Mouse (Mus musculus) forebrain, postnatal 0 days (tissue): ENCODE data around the gene AB124611. TPM values are rescaled to one million over a fixed set of nuclear protein-coding genes. Genes with fewer than 3 reads are reported as not detected.

Experiments used
- ATAC-seq: fragments of 200-750 bp; cut with Nextera tagmentation; 2 replicates; pipeline ENCODE4 v1.8.0; 2017; ENCODE audit warnings: mild to moderate bottlenecking, moderate library complexity
- DNase-seq: peaks from one replicate; pipeline ENCODE4 v3.0.0-alpha.2; 2015
- H3K27ac ChIP-seq: fragments of 300-500 bp; sonication (generic); 2 replicates; pipeline ENCODE4 v1.5.1; 2014; ENCODE audit warnings: low read depth, mild to moderate bottlenecking, antibody characterized with exemption, low read length, moderate library complexity, mixed read lengths
- H3K27me3 ChIP-seq: fragments of 300-500 bp; sonication (generic); 2 replicates; pipeline ENCODE4 v1.6.1; 2014; ENCODE audit warnings: mild to moderate bottlenecking, low read length, mixed read lengths; ENCODE audit not compliant: insufficient read depth
- H3K36me3 ChIP-seq: fragments of 300-500 bp; sonication (generic); 2 replicates; pipeline ENCODE4 v1.6.1; 2014; ENCODE audit warnings: mild to moderate bottlenecking, moderate library complexity; ENCODE audit not compliant: insufficient read depth
- H3K4me1 ChIP-seq: fragments of 300-500 bp; sonication (generic); 2 replicates; pipeline ENCODE4 v1.6.1; 2014; ENCODE audit warnings: antibody characterized with exemption; ENCODE audit not compliant: insufficient read depth
- H3K4me2 ChIP-seq: fragments of 300-500 bp; sonication (generic); 2 replicates; pipeline ENCODE4 v1.6.1; 2014; ENCODE audit warnings: low read depth, mild to moderate bottlenecking, moderate library complexity
- H3K4me3 ChIP-seq: fragments of 300-500 bp; sonication (generic); 2 replicates; pipeline ENCODE4 v1.5.1; 2014; ENCODE audit warnings: low read depth, low read length, mixed read lengths
- H3K9ac ChIP-seq: fragments of 300-500 bp; sonication (generic); 2 replicates; pipeline ENCODE4 v1.6.1; 2014; ENCODE audit warnings: mild to moderate bottlenecking
- H3K9me3 ChIP-seq: fragments of 300-500 bp; sonication (generic); 2 replicates; pipeline ENCODE4 v1.6.1; 2016; ENCODE audit warnings: low read length
- CTCF ChIP-seq: sonication (generic); IDR thresholded peaks from 2 replicates; pipeline ENCODE4 v1.5.1; 2016; ENCODE audit warnings: antibody characterized with exemption, control low read depth, low read depth
- WGBS: fragments of 180-500 bp; shearing (Covaris S2); extraction: QIAGEN DNeasy Blood & Tissue Kit; methylation state at CpG from one replicate; pipeline ENCODE4 v1.1.7; 2014; 5-methylcytosine and 5-hydroxymethylcytosine counted together
- microRNA-seq, 2 experiments: library from miRNA; unstranded; fragments of <30 nt; microRNA quantifications; one replicate each; pipeline ENCODE4; 2016
- polyA plus RNA-seq: library from polyadenylated mRNA; unstranded; fragments of >200 nt; fragmentation: Nextera tagmentation; extraction: Ambion mirVana; gene quantifications from 2 replicates; pipeline ENCODE4 v1.2.1, GENCODE M21; 2015
- total RNA-seq: library from RNA; depleted of rRNA; stranded (reverse); fragments of >200 nt; gene quantifications from 2 replicates; pipeline ENCODE4 v1.2.3, GENCODE M21; 2014; rRNA removed

Gene AB124611
- total and polyA plus RNA-seq, 2 experiments from 2014 or later, result 0.14 to 0.98 TPM

GRCm38 (mm10) chr9:21594838-21595237 lies 68.9 kb downstream of the AB124611 start:
- no peaks in the 10 kb centered on the region for H3K9me3 ChIP-seq
- no peak overlapping the region for H3K4me2 ChIP-seq
- H3K4me1 ChIP-seq, result peaks cover 23% of the 10 kb centered on the region
- H3K4me3 ChIP-seq, result no peak overlapping the region
- DNase-seq, result no peak
- no peak overlapping the region for H3K27ac ChIP-seq
- H3K27me3 ChIP-seq, result no peaks in the 10 kb centered on the region
- H3K36me3 ChIP-seq, result peaks cover 11% of the 10 kb centered on the region
- TF ChIP-seq CTCF, result no peak
- no peak for ATAC-seq
- H3K9ac ChIP-seq, result no peak overlapping the region
- WGBS, result 91% methylated on average over 2 of the region's 2 CpGs

Small RNA genes within 50 kb of the gene (microRNA-seq; reads per million reads assigned to microRNA genes)
- 0 to 0.39 reads per million in 2 experiments for gene Mir199a-1

Other genes with a start within 250 kb of the AB124611 start
- gene Kri1, start 238.2 kb upstream of the AB124611 start, total RNA-seq, result 27.6 and 28.1 TPM in 2 replicates
- gene Kri1, start 238.2 kb upstream of the AB124611 start, polyA plus RNA-seq, result 7.1 and 11.9 TPM in 2 replicates
- 65.1 and 69.4 TPM in 2 replicates for gene Cdkn2d, start 234.8 kb upstream of the AB124611 start, total RNA-seq
- gene Cdkn2d, start 234.8 kb upstream of the AB124611 start, polyA plus RNA-seq, result 104 and 118 TPM in 2 replicates
- 2.6 and 4.2 TPM in 2 replicates for gene Ap1m2, start 213.8 kb upstream of the AB124611 start, total RNA-seq
- gene Ap1m2, start 213.8 kb upstream of the AB124611 start, polyA plus RNA-seq, result 2.4 and 2.9 TPM in 2 replicates
- gene Slc44a2, start 205.5 kb upstream of the AB124611 start, total RNA-seq, result 55.2 and 63.1 TPM in 2 replicates
- gene Slc44a2, start 205.5 kb upstream of the AB124611 start, polyA plus RNA-seq, result 40.8 and 48.9 TPM in 2 replicates
- 114 and 135 TPM in 2 replicates for gene Ilf3, start 158.3 kb upstream of the AB124611 start, total RNA-seq
- 191 and 214 TPM in 2 replicates for gene Ilf3, start 158.3 kb upstream of the AB124611 start, polyA plus RNA-seq
- 37.7 and 51.7 TPM in 2 replicates for gene Qtrt1, start 114.3 kb upstream of the AB124611 start, total RNA-seq
- gene Qtrt1, start 114.3 kb upstream of the AB124611 start, polyA plus RNA-seq, result 34.8 and 43.9 TPM in 2 replicates
- 65.6 and 68.5 TPM in 2 replicates for gene Dnm2, start 101.3 kb upstream of the AB124611 start, total RNA-seq
- gene Dnm2, start 101.3 kb upstream of the AB124611 start, polyA plus RNA-seq, result 56.0 and 64.0 TPM in 2 replicates
- 44.2 and 45.1 TPM in 2 replicates for gene Tmed1, start 15.9 kb upstream of the AB124611 start, total RNA-seq
- gene Tmed1, start 15.9 kb upstream of the AB124611 start, polyA plus RNA-seq, result 51.9 and 52.8 TPM in 2 replicates
- 64.8 and 81.4 TPM in 2 replicates for gene Carm1, start 20.7 kb downstream of the AB124611 start, total RNA-seq
- 20.7 and 25.9 TPM in 2 replicates for gene Carm1, start 20.7 kb downstream of the AB124611 start, polyA plus RNA-seq
- gene Timm29, start 66.5 kb downstream of the AB124611 start, total RNA-seq, result 61.2 and 81.5 TPM in 2 replicates
- gene Timm29, start 66.5 kb downstream of the AB124611 start, polyA plus RNA-seq, result 56.3 and 61.7 TPM in 2 replicates
- 10.6 and 16.0 TPM in 2 replicates for gene Yipf2, start 66.7 kb downstream of the AB124611 start, total RNA-seq
- 12.0 and 12.6 TPM in 2 replicates for gene Yipf2, start 66.7 kb downstream of the AB124611 start, polyA plus RNA-seq
- 162 and 180 TPM in 2 replicates for gene Smarca4, start 90.0 kb downstream of the AB124611 start, total RNA-seq
- gene Smarca4, start 90.0 kb downstream of the AB124611 start, polyA plus RNA-seq, result 76.2 and 92.5 TPM in 2 replicates
- 19.1 and 26.8 TPM in 2 replicates for gene Ldlr, start 197.3 kb downstream of the AB124611 start, total RNA-seq
- gene Ldlr, start 197.3 kb downstream of the AB124611 start, polyA plus RNA-seq, result 6.5 and 11.1 TPM in 2 replicates
- gene Spc24, start 234.1 kb downstream of the AB124611 start, total RNA-seq, result 7.7 and 8.2 TPM in 2 replicates
- 13.5 and 14.3 TPM in 2 replicates for gene Spc24, start 234.1 kb downstream of the AB124611 start, polyA plus RNA-seq